Mouse (Mus musculus) neural tube, embryonic 10.5 days (tissue): ENCODE results near the gene Btbd3.

Experiments
- DNase-seq: peaks from one replicate; pipeline ENCODE4 v3.0.0-alpha.2; 2017; ENCODE audit warnings: low spot score; ENCODE audit errors: extremely low spot score

The Btbd3 gene

GRCm38 (mm10) chr2:138378855-138379254 is 122.5 kb downstream of the Btbd3 start:
- DNase-seq = no peak

GRCm38 (mm10) chr2:138384762-138385161 is 128.4 kb downstream of the Btbd3 start:
- no peak for DNase-seq

- DNase-seq = no peak
Measured at GRCm38 (mm10) chr2:138388591-138388990, 132.2 kb downstream of the Btbd3 start.

- DNase-seq = no peak
Measured at GRCm38 (mm10) chr2:138403046-138403445, 146.7 kb downstream of the Btbd3 start.

- DNase-seq = peak; percentile 36
Measured at GRCm38 (mm10) chr2:138405753-138406528, 149.6 kb downstream of the Btbd3 start.

GRCm38 (mm10) chr2:138406703-138407102 is 150.3 kb downstream of the Btbd3 start:
- DNase-seq = no peak

GRCm38 (mm10) chr2:138412537-138412936 is 156.2 kb downstream of the Btbd3 start:
- no peak for DNase-seq

GRCm38 (mm10) chr2:138422321-138422720 is 166.0 kb downstream of the Btbd3 start:
- no peak for DNase-seq

- no peak for DNase-seq
Measured at GRCm38 (mm10) chr2:138431991-138432390, 175.6 kb downstream of the Btbd3 start.

GRCm38 (mm10) chr2:138446466-138446865 is 190.1 kb downstream of the Btbd3 start:
- no peak for DNase-seq

- DNase-seq = no peak
Measured at GRCm38 (mm10) chr2:138446943-138447342, 190.6 kb downstream of the Btbd3 start.

- DNase-seq = no peak
Measured at GRCm38 (mm10) chr2:138447681-138448080, 191.3 kb downstream of the Btbd3 start.

GRCm38 (mm10) chr2:138468046-138468572 is 211.7 kb downstream of the Btbd3 start:
- no peak for DNase-seq

- DNase-seq = no peak
Measured at GRCm38 (mm10) chr2:138473407-138473806, 217.0 kb downstream of the Btbd3 start.

GRCm38 (mm10) chr2:138476486-138476885 is 220.1 kb downstream of the Btbd3 start:
- DNase-seq = no peak

GRCm38 (mm10) chr2:138477278-138477677 is 220.9 kb downstream of the Btbd3 start:
- DNase-seq = no peak

GRCm38 (mm10) chr2:138482541-138482940 is 226.2 kb downstream of the Btbd3 start:
- no peak for DNase-seq

- no peak for DNase-seq
Measured at GRCm38 (mm10) chr2:138484871-138485270, 228.5 kb downstream of the Btbd3 start.

- DNase-seq = no peak
Measured at GRCm38 (mm10) chr2:138490688-138491405, 234.5 kb downstream of the Btbd3 start.

- no peak for DNase-seq
Measured at GRCm38 (mm10) chr2:138492176-138492575, 235.8 kb downstream of the Btbd3 start.

- DNase-seq = no peak
Measured at GRCm38 (mm10) chr2:138503866-138504380, 247.6 kb downstream of the Btbd3 start.

- DNase-seq = no peak
Measured at GRCm38 (mm10) chr2:138515531-138515930, 259.2 kb downstream of the Btbd3 start.
